ENCODE assay signal across 31 mouse cellular contexts in the genomic region with DNA sequence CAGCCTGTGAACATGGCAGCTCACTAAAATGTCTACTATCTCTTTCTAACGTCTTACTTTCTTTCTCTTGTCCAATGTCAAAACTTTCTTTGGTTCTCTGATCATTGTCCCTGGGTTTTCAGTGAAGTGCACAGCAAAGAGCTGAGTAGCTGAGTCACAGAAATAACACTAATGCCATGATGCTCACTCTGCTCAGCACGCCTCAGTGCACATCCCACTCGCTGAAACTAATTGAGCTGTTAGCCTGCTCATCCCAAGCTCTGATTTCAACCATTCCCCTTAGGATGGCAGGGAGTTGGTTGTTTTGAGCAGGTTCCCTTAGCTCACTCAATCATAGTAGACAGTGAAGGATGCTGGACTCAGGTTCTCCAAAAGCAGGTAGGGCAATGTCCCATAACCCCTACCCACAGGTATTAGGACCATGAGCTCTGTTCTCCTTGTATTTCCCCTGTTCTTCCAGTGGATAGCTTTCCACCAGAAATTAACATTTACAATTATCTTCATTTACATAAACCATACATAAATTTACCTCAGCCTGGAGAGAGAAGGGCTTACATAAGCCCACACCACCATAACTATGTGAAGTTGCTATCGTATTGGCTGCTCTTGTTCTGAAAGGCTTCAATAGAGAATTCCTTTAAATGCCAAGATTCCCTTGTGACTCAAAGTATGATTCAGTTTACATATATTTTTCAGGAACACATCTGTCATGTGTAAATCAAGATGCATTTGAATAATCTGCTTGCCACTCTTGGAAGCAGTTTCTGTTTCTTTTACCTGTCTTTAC.
A peak's percentile ranks its signal among the peaks of the same experiment; 100 is the strongest.
DNase-seq lines count a peak whose midpoint lies in the region; ATAC-seq and TF ChIP-seq lines count a peak whose summit lies in the region.
"Had no signal": no experiment of that assay in that cellular context is flagged by ENCODE, and none has a peak within 500 bp of the region (broad histone marks: within the 10 kb centered on the region; RNA-seq: fewer than 3 reads in every experiment).

No protein-coding gene starts in this region.

- no peak for DNase-seq in cerebellum, adult 2 months
- no peak for DNase-seq in cerebellum, adult 9-10 months
- no peak for DNase-seq in frontal cortex, postnatal 25 days (ENCODE audit: low spot score in 2 of 2)
- no peak for DNase-seq in liver, embryonic 11.5 days (ENCODE audit: low spot score)
- DNase-seq in spleen, postnatal 14 days (ENCODE audit: low spot score in 2 of 2), result no peak
- DNase-seq: adrenal gland, adult 8-10 months; cerebellum, adult 8-10 months; heart, adult 2 months; heart, postnatal 4 days; kidney, adult 8-10 months; layer of hippocampus, postnatal 36 days; liver; lung, embryonic 14.5 days; right cerebral cortex, postnatal 25 days; spleen, adult 18-20 months; thymus, adult 2 months; thymus, postnatal 36 days had no signal

- 68% methylated on average over 4 of the region's 4 CpGs for WGBS in cerebellum, adult 2 months
- WGBS in neural tube, embryonic 13.5 days, result 74% methylated on average over 4 of the region's 4 CpGs
- WGBS in neural tube, embryonic 15.5 days, result 61% methylated on average over 4 of the region's 4 CpGs
- WGBS in liver, embryonic 11.5 days, result 78% methylated on average over 4 of the region's 4 CpGs

- peak overlapping the region; percentile 8 for H3K27ac ChIP-seq in cerebellum, adult 2 months (ENCODE audit: insufficient read depth, low read length)
- no peak overlapping the region for H3K27ac ChIP-seq in neural tube, embryonic 13.5 days (replicated peaks)
- H3K27ac ChIP-seq in neural tube, embryonic 15.5 days (replicated peaks), result no peak overlapping the region
- H3K27ac ChIP-seq in liver, embryonic 11.5 days (ENCODE audit: low read depth, low read length), result no peak overlapping the region
- H3K27ac ChIP-seq: embryonic facial prominence, embryonic 10.5 days; embryonic facial prominence, embryonic 15.5 days; heart, adult 2 months; hindbrain, embryonic 13.5 days; liver, embryonic 15.5 days; midbrain, embryonic 10.5 days; midbrain, embryonic 15.5 days; stomach, postnatal 0 days had no signal

- H3K27me3 ChIP-seq in cerebellum, adult 2 months (ENCODE audit: control insufficient read depth, insufficient read depth, low read length), result no peaks in the 10 kb centered on the region
- H3K27me3 ChIP-seq in neural tube, embryonic 13.5 days, result no peaks in the 10 kb centered on the region
- no peaks in the 10 kb centered on the region for H3K27me3 ChIP-seq in neural tube, embryonic 15.5 days (replicated peaks)
- H3K27me3 ChIP-seq in liver, embryonic 11.5 days (replicated peaks; ENCODE audit: control insufficient read depth, insufficient read depth, low read length), result no peaks in the 10 kb centered on the region
- H3K27me3 ChIP-seq: CH12.LX; embryonic facial prominence, embryonic 15.5 days; heart, embryonic 12.5 days; hindbrain, embryonic 13.5 days; liver, embryonic 15.5 days; midbrain, embryonic 15.5 days had no signal

- no peak overlapping the region for H3K4me2 ChIP-seq in neural tube, embryonic 13.5 days
- H3K4me2 ChIP-seq in neural tube, embryonic 15.5 days, result no peak overlapping the region
- no peak overlapping the region for H3K4me2 ChIP-seq in liver, embryonic 11.5 days
- H3K4me2 ChIP-seq: embryonic facial prominence, embryonic 15.5 days; heart, embryonic 12.5 days; hindbrain, embryonic 13.5 days; liver, embryonic 15.5 days; lung, embryonic 14.5 days; midbrain, embryonic 15.5 days had no signal

- no peaks in the 10 kb centered on the region for H3K9me3 ChIP-seq in neural tube, embryonic 13.5 days
- no peaks in the 10 kb centered on the region for H3K9me3 ChIP-seq in neural tube, embryonic 15.5 days (replicated peaks)
- H3K9me3 ChIP-seq in liver, embryonic 11.5 days (ENCODE audit: control insufficient read depth, low read length), result no peaks in the 10 kb centered on the region
- H3K9me3 ChIP-seq: embryonic facial prominence, embryonic 10.5 days; embryonic facial prominence, embryonic 15.5 days; heart, embryonic 12.5 days; hindbrain, embryonic 13.5 days; liver, embryonic 15.5 days; midbrain, embryonic 10.5 days; midbrain, embryonic 15.5 days had no signal

- H3K4me3 ChIP-seq in cerebellum, adult 2 months (replicated peaks; ENCODE audit: insufficient read depth, low read depth, low read length), result no peak overlapping the region
- no peak overlapping the region for H3K4me3 ChIP-seq in neural tube, embryonic 13.5 days
- no peak overlapping the region for H3K4me3 ChIP-seq in neural tube, embryonic 15.5 days (replicated peaks)
- no peak overlapping the region for H3K4me3 ChIP-seq in liver, embryonic 11.5 days (ENCODE audit: low read depth, low read length)
- H3K4me3 ChIP-seq: embryonic facial prominence, embryonic 10.5 days; embryonic facial prominence, embryonic 15.5 days; heart, adult 2 months; heart, embryonic 12.5 days; hindbrain, embryonic 13.5 days; liver, embryonic 15.5 days; midbrain, embryonic 10.5 days; midbrain, embryonic 15.5 days had no signal

- TF ChIP-seq POLR2A in cerebellum, adult 2 months (IDR thresholded peaks at IDR 0.05; ENCODE audit: borderline replicate concordance, insufficient read depth, low read length), result no peak

- TF ChIP-seq CTCF in cerebellum, adult 2 months (IDR thresholded peaks at IDR 0.05; ENCODE audit: borderline replicate concordance, insufficient read depth, low read depth, low read length), result no peak

- no peak overlapping the region for H3K9ac ChIP-seq in neural tube, embryonic 13.5 days
- no peak overlapping the region for H3K9ac ChIP-seq in neural tube, embryonic 15.5 days (replicated peaks)
- H3K9ac ChIP-seq in liver, embryonic 11.5 days (ENCODE audit: low read depth, low read length), result no peak overlapping the region
- H3K9ac ChIP-seq: embryonic facial prominence, embryonic 15.5 days; heart, embryonic 12.5 days; hindbrain, embryonic 13.5 days; liver, embryonic 15.5 days; lung, embryonic 14.5 days; midbrain, embryonic 15.5 days had no signal

- peak; percentile 75 for ATAC-seq in frontal cortex, adult (ENCODE audit: low TSS enrichment)
- ATAC-seq in neural tube, embryonic 13.5 days (ENCODE audit: low read depth), result 0 out of 2 replicates have a peak, but pooled peaks have one; percentile 32
- ATAC-seq in neural tube, embryonic 15.5 days (ENCODE audit: low FRiP score), result no peak
- no peak for ATAC-seq in liver, embryonic 11.5 days (replicated peaks; ENCODE audit: low FRiP score)
- ATAC-seq: forebrain, embryonic 14.5 days; intestine, embryonic 16.5 days; midbrain, embryonic 15.5 days had no signal

- H3K36me3 ChIP-seq in neural tube, embryonic 13.5 days, result no peaks in the 10 kb centered on the region
- no peaks in the 10 kb centered on the region for H3K36me3 ChIP-seq in neural tube, embryonic 15.5 days
- no peaks in the 10 kb centered on the region for H3K36me3 ChIP-seq in liver, embryonic 11.5 days (ENCODE audit: control insufficient read depth, insufficient read depth, low read length)
- H3K36me3 ChIP-seq: embryonic facial prominence, embryonic 10.5 days; embryonic facial prominence, embryonic 15.5 days; heart, embryonic 12.5 days; hindbrain, embryonic 13.5 days; liver, embryonic 15.5 days; midbrain, embryonic 10.5 days; midbrain, embryonic 15.5 days had no signal

- peaks cover 18% of the 10 kb centered on the region for H3K4me1 ChIP-seq in cerebellum, adult 2 months (ENCODE audit: control insufficient read depth, insufficient read depth, low read length)
- peaks cover 23% of the 10 kb centered on the region for H3K4me1 ChIP-seq in neural tube, embryonic 13.5 days (replicated peaks)
- peaks cover 9% of the 10 kb centered on the region; the same call in 1 of the 2 replicates for H3K4me1 ChIP-seq in neural tube, embryonic 15.5 days
- no peaks in the 10 kb centered on the region for H3K4me1 ChIP-seq in liver, embryonic 11.5 days (replicated peaks; ENCODE audit: control insufficient read depth, insufficient read depth, low read length)
- H3K4me1 ChIP-seq: embryonic facial prominence, embryonic 10.5 days; embryonic facial prominence, embryonic 15.5 days; heart, embryonic 12.5 days; liver, embryonic 15.5 days; midbrain, embryonic 10.5 days; midbrain, embryonic 15.5 days had no signal

Comparison
In these comparisons a context has a peak if more than half of its experiments do, and no peak if none do; other contexts are left out.
1. ATAC-seq: peak in frontal cortex, adult (single experiment) and neural tube, embryonic 13.5 days (single experiment); none in neural tube, embryonic 15.5 days (single experiment) and liver, embryonic 11.5 days (single experiment).